Mouse (Mus musculus) stomach, embryonic 14.5 days (tissue): ENCODE measurements at regions not wholly inside any gene's neighbourhood (a gene's known extent, or its start where the extent isn't known, plus 50 kb on each side); places are given as distances from the start of the nearest gene placed in this dataset.

Experiments used
- ATAC-seq: fragments of 200-750 bp; cut with Nextera tagmentation; 2 replicates; pipeline ENCODE4 v1.8.0; 2017; ENCODE audit warnings: low read depth, moderate TSS enrichment; ENCODE audit not compliant: insufficient number of reproducible peaks, insufficient read depth, low FRiP score
- H3K27ac ChIP-seq: fragments of 300-500 bp; sonication (generic); 2 replicates; pipeline ENCODE4 v1.5.1; 2014; ENCODE audit warnings: mild to moderate bottlenecking, low read length, moderate library complexity, mixed read lengths
- H3K27me3 ChIP-seq: fragments of 300-500 bp; sonication (generic); 2 replicates; pipeline ENCODE4 v1.6.1; 2014; ENCODE audit warnings: low read length, control low read depth, mixed read lengths; ENCODE audit not compliant: control insufficient read depth, insufficient read depth
- H3K36me3 ChIP-seq: fragments of 300-500 bp; sonication (generic); 2 replicates; pipeline ENCODE4 v1.6.1; 2014; ENCODE audit warnings: mild to moderate bottlenecking, control low read depth, low read length, moderate library complexity, mixed read lengths; ENCODE audit not compliant: control insufficient read depth, insufficient read depth
- H3K4me1 ChIP-seq: fragments of 300-500 bp; sonication (generic); 2 replicates; pipeline ENCODE4 v1.6.1; 2014; ENCODE audit warnings: low read length, control low read depth, mixed read lengths; ENCODE audit not compliant: control insufficient read depth, insufficient read depth
- H3K4me2 ChIP-seq: fragments of 300-500 bp; sonication (generic); replicated peaks from 2 replicates; pipeline ENCODE4 v1.6.1; 2014; ENCODE audit warnings: low read depth, low read length, control low read depth
- H3K4me3 ChIP-seq: fragments of 300-500 bp; sonication (generic); 2 replicates; pipeline ENCODE4 v1.5.1; 2014; ENCODE audit warnings: low read depth, low read length, control low read depth
- H3K9ac ChIP-seq: fragments of 300-500 bp; sonication (generic); replicated peaks from 2 replicates; pipeline ENCODE4 v1.6.1; 2014; ENCODE audit warnings: low read depth, mild to moderate bottlenecking, control low read depth, low read length, moderate library complexity, mixed read lengths
- H3K9me3 ChIP-seq: fragments of 300-500 bp; sonication (generic); 2 replicates; pipeline ENCODE4 v1.6.1; 2016; ENCODE audit warnings: low read depth, low read length, control low read depth; ENCODE audit not compliant: control insufficient read depth
- WGBS: fragments of 180-500 bp; shearing (Covaris S2); extraction: QIAGEN DNeasy Blood & Tissue Kit; methylation state at CpG from one replicate; pipeline ENCODE4 v1.1.7; 2014; 5-methylcytosine and 5-hydroxymethylcytosine counted together

DNA sequence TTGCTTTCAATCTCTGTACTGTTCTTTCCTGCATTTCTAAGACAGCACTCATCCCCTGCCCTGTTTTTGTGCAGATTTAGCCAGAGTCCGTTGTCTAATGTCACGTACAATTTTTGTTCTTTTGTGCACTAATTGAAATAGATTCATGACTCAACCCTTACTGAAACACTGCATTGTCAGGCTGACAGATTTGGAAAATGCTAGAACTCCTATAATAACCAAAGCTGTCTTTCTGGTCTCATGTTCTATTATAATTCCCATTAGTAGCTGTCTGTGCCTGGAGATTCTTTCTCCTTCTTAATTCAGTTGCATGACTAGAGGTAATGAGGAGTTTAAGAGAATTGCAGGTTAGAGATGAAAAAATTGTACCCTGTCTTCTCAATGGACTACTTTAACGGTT is 158.6 kb downstream of the Edn1 start:
- 78% methylated on average over 3 of the region's 3 CpGs for WGBS
- H3K4me2 ChIP-seq, result no peak overlapping the region
- no peaks in the 10 kb centered on the region for H3K36me3 ChIP-seq
- H3K27me3 ChIP-seq, result no peaks in the 10 kb centered on the region
- no peaks in the 10 kb centered on the region for H3K4me1 ChIP-seq
- no peak overlapping the region for H3K9ac ChIP-seq
- no peak overlapping the region for H3K27ac ChIP-seq
- no peaks in the 10 kb centered on the region for H3K9me3 ChIP-seq
- H3K4me3 ChIP-seq, result no peak overlapping the region
- ATAC-seq, result no peak

DNA sequence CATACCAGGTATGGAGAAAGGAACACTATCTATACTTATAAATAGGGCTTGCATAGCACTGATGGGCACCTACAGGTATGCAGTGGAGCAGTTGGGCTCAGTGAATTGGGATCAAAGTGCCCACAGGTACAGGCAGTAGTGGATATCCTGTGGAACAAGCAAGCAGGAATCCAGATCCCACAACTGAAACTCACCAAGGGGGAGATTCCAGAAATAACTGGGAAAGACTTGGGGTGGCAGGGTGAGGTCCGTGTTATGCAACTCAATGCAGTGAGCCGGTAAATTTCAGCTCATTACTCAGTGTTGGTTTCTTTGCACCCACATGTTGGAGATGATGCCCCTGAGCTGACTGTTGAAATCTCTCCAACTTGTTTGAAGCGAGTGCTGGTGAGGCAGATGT is 177.5 kb downstream of the Edn1 start:
- Histone ChIP-seq H3K4me2 (no peak overlapping the region), H3K9me3 (no peaks in the 10 kb centered on the region), H3K27me3 (no peaks in the 10 kb centered on the region), H3K4me1 (no peaks in the 10 kb centered on the region), H3K9ac (no peak overlapping the region), H3K36me3 (no peaks in the 10 kb centered on the region), H3K4me3 (no peak overlapping the region), H3K27ac (no peak overlapping the region)
- ATAC-seq, result no peak
- 82% methylated on average over 3 of the region's 3 CpGs for WGBS

DNA sequence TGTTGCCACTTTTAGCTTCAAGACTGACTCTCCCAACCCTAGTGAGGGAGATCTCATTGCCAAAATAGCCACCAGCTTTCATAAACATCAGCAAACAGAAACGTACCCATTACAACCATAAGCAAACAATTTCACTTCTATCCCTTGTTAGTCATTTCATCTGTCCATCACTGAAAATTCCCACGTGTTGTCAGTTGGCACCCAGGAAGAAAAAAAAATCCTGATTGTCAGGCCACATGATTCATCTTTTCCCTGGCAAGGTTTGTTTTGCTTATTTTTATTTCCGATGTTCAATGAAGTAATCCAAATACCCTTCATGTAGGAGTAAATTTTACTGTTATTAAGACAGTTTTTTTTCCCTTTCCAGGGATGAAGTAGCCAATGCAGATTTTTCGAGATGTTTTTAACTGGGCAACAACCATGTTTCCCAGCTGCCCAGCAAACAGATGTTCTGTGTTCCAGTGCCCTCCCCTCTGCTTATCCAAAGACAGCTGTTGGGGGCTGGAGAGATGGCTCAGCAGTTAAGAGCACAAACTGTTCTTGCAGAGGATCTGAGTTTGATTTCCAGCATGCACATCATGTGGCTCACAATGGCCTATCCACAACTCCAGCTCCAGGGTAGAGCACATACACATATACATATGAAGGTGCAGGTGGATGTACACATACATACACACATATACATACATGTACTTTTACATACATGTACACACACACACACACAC is 189.3 kb upstream of the Phactr1 start:
- Histone ChIP-seq H3K27ac (no peak overlapping the region), H3K9me3 (no peaks in the 10 kb centered on the region), H3K9ac (no peak overlapping the region), H3K4me2 (no peak overlapping the region), H3K4me3 (no peak overlapping the region), H3K36me3 (no peaks in the 10 kb centered on the region), H3K4me1 (no peaks in the 10 kb centered on the region), H3K27me3 (no peaks in the 10 kb centered on the region)
- no peak for ATAC-seq
- 67% methylated on average over 4 of the region's 4 CpGs for WGBS

DNA sequence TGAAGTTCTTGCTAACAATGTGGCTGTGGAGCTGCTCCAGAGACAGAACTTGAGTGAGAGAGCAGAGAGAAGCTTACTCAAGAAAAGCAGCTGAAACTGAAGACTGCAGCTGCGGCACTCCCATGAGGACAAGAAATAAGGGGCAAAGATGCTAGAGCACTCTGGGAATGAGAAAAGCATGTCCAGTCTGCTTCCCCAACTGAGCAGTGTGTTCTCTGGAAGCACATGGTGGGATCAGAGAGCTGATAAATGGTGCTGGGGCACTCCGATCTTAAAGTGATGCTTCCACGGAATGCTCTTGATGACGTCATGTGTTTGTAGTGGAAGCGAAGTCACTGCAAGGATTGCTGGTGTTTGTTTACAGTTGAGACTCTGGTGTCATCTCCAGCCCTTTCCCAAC is 186.1 kb upstream of the Phactr1 start:
- Histone ChIP-seq H3K4me1 (no peaks in the 10 kb centered on the region), H3K4me3 (no peak overlapping the region), H3K27ac (no peak overlapping the region), H3K9ac (no peak overlapping the region), H3K27me3 (no peaks in the 10 kb centered on the region), H3K9me3 (no peaks in the 10 kb centered on the region), H3K4me2 (no peak overlapping the region), H3K36me3 (no peaks in the 10 kb centered on the region)
- no peak for ATAC-seq
- WGBS, result 66% methylated on average over 5 of the region's 5 CpGs

DNA sequence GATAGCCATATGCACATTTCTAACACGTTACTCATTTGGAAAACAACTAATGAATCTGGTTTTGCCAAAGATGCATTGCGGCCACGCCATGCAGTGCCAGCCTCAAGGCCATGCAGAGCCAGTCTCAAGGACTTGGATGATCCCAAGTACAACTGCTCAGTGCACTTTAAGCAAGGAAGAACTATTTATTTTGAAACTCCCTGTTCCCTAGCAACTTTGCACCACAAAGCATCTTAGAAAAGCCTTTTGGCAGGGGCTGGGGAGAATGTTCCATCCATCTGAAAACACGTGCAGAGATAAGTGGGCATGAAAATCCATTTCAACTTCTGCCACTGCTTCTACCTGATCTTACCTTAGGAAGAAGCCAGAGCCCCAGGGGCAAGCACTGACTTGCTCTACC is 182.1 kb upstream of the Phactr1 start:
- H3K4me2 ChIP-seq, result no peak overlapping the region
- H3K27me3 ChIP-seq, result no peaks in the 10 kb centered on the region
- no peaks in the 10 kb centered on the region for H3K9me3 ChIP-seq
- ATAC-seq, result no peak
- 66% methylated on average over 4 of the region's 4 CpGs for WGBS
- H3K27ac ChIP-seq, result no peak overlapping the region
- no peak overlapping the region for H3K9ac ChIP-seq
- no peak overlapping the region for H3K4me3 ChIP-seq
- H3K4me1 ChIP-seq, result no peaks in the 10 kb centered on the region
- H3K36me3 ChIP-seq, result no peaks in the 10 kb centered on the region

DNA sequence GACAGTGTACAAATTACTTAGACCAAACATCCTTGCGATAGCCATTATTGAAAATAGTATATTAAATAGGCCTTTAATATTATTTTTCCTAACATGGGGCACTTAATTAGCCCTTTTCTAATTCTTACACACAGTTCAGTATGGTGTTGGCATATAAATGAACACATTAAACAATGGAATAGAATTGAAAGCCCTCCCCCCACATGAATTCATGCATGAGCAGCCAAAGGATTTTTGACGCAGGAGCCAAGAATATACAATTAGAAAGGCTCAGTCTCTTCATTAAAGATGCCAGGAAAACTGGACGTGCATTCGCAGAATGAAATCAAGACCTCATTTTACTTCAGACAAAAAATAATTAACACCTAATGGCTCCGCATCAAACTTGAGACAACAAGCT is 172.9 kb upstream of the Phactr1 start:
- H3K9ac ChIP-seq, result no peak overlapping the region
- no peaks in the 10 kb centered on the region for H3K27me3 ChIP-seq
- ATAC-seq, result no peak
- H3K36me3 ChIP-seq, result no peaks in the 10 kb centered on the region
- H3K4me2 ChIP-seq, result no peak overlapping the region
- no peaks in the 10 kb centered on the region for H3K4me1 ChIP-seq
- no peak overlapping the region for H3K4me3 ChIP-seq
- no peak overlapping the region for H3K27ac ChIP-seq
- WGBS, result 92% methylated on average over 5 of the region's 5 CpGs
- H3K9me3 ChIP-seq, result no peaks in the 10 kb centered on the region

DNA sequence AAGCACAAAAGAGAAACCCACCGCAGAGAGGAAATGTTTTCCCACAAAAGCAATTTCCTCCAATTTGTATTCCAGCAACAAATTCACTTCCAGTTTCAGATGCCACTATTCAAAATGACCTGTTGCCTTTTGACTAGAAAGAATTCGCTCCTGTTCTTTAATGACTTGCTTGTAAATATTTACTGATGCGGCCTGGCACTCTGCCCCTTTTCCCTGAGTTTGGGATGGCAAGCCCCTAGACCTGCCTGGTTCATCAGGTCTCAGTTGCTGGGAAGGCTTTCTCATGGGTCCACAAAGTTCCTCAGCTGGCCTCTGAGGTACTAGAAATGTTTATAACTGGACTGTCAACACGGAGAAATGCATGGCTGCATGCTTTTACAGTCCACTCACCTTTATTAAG is 161.7 kb upstream of the Phactr1 start:
- ATAC-seq, result no peak
- H3K27ac ChIP-seq, result no peak overlapping the region
- no peak overlapping the region for H3K4me2 ChIP-seq
- H3K36me3 ChIP-seq, result no peaks in the 10 kb centered on the region
- H3K9ac ChIP-seq, result no peak overlapping the region
- no peaks in the 10 kb centered on the region for H3K4me1 ChIP-seq
- H3K27me3 ChIP-seq, result no peaks in the 10 kb centered on the region
- no peak overlapping the region for H3K4me3 ChIP-seq
- WGBS, result 53% methylated on average over 4 of the region's 4 CpGs
- H3K9me3 ChIP-seq, result no peaks in the 10 kb centered on the region

DNA sequence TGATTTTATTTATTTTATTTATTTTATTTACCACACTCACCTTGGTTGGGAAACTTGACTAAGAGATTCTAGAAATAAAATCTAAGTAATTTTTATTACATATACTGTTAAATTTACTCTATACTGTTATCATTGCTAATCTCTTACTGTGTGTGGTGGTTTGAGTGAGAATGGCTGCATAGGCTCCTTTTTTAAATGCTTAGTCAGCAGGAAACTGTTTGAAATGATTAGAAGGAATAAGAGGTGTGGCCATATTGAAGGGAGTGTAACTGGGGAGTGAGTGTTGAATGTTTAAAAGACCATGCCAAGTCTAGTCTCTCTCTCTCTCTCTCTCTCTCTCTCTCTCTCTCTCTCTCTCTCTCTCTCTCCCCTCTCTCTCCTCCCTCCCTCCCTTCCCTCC is 157.9 kb upstream of the Phactr1 start:
- no peak for ATAC-seq
- Histone ChIP-seq H3K36me3 (no peaks in the 10 kb centered on the region), H3K27me3 (no peaks in the 10 kb centered on the region), H3K9me3 (no peaks in the 10 kb centered on the region), H3K27ac (no peak overlapping the region), H3K4me3 (no peak overlapping the region), H3K4me2 (no peak overlapping the region), H3K4me1 (peaks cover 12% of the 10 kb centered on the region; the same call in 1 of the 2 replicates), H3K9ac (no peak overlapping the region)

DNA sequence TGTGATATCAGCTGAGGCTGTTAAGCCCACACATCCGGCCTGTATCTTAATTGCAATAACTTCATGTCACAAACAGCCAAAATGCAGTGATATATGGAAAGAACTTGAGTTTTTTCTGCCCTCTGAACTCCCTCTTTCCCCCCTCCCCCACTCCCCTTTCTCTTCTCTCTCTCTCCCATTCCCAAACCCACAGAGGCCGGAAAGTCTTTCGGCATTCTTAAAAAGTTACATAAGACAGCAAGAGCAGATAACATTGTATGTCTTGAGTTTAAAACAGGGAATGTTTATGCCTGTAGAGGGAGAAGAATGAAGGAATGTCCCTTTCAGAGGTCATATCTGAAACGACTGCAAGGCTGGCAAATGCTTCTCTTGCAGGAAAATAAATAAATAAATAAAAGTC is 154.3 kb upstream of the Phactr1 start:
- H3K4me1 ChIP-seq, result peaks cover 12% of the 10 kb centered on the region; the same call in 1 of the 2 replicates
- no peak overlapping the region for H3K27ac ChIP-seq
- no peaks in the 10 kb centered on the region for H3K9me3 ChIP-seq
- WGBS, result 11% methylated on average over 4 of the region's 4 CpGs
- ATAC-seq, result no peak
- no peak overlapping the region for H3K4me2 ChIP-seq
- H3K36me3 ChIP-seq, result no peaks in the 10 kb centered on the region
- no peak overlapping the region for H3K4me3 ChIP-seq
- H3K27me3 ChIP-seq, result no peaks in the 10 kb centered on the region
- H3K9ac ChIP-seq, result no peak overlapping the region
